Mouse (Mus musculus): ENCODE data around the gene Gga1. TPM values are rescaled to one million over a fixed set of nuclear protein-coding genes. Genes with fewer than 3 reads are reported as not detected.
"Not testable (repeated sequence)": the region's sequence is repeated elsewhere in the genome, so short reads cannot be mapped to it uniquely, and the experiment has no call there.

Gga1 gene
- polyA plus RNA-seq, 1 experiment from 2014 or later, result 48.4 TPM

DNA sequence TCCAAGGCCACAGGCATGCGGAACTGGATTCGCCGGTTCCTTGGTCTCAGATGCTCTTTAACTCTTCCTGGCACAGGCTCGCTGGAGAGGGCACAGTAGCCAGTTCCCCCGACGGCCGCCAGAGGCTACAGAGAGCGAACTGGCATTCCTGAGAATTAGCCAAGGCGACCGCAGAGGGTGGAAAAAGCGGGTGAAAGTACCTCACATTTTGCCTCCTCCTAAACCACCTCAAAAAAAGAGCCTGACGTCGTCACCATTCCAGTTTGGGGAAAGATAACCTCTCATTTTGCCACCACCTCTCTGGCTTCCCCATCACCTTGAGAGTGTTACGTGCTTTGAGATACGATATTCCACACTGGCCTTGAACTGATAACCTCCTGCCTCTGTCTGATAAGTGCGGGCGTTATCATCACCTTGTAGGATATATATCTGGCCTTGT, 713 bp upstream of the Gga1 start:
- peak overlapping the region; percentile 93 for H3K9ac ChIP-seq (ENCODE audit: low read length)
- peaks cover 35% of the 10 kb centered on the region for H3K4me1 ChIP-seq (ENCODE audit: control insufficient read depth, insufficient read depth, low read length)
- peak; percentile 52; the same call in 1 of the 2 replicates for ATAC-seq (ENCODE audit: insufficient read depth, low FRiP score)
- peak overlapping the region; percentile 81 for H3K4me2 ChIP-seq (ENCODE audit: low read depth, low read length)
- H3K9me3 ChIP-seq (replicated peaks; ENCODE audit: control insufficient read depth, low read length), result no peaks in the 10 kb centered on the region
- H3K27me3 ChIP-seq (ENCODE audit: control insufficient read depth, insufficient read depth, low read length), result no peaks in the 10 kb centered on the region
- 0 out of 2 replicates have a peak, but pooled peaks cover 2% of the 10 kb centered on the region for H3K36me3 ChIP-seq (ENCODE audit: control insufficient read depth, insufficient read depth, low read length)
- WGBS, result 2% methylated on average over 17 of the region's 17 CpGs
- H3K27ac ChIP-seq (ENCODE audit: low read length), result peak overlapping the region; percentile 99
- H3K4me3 ChIP-seq (replicated peaks; ENCODE audit: low read length), result peak overlapping the region; percentile 78

DNA sequence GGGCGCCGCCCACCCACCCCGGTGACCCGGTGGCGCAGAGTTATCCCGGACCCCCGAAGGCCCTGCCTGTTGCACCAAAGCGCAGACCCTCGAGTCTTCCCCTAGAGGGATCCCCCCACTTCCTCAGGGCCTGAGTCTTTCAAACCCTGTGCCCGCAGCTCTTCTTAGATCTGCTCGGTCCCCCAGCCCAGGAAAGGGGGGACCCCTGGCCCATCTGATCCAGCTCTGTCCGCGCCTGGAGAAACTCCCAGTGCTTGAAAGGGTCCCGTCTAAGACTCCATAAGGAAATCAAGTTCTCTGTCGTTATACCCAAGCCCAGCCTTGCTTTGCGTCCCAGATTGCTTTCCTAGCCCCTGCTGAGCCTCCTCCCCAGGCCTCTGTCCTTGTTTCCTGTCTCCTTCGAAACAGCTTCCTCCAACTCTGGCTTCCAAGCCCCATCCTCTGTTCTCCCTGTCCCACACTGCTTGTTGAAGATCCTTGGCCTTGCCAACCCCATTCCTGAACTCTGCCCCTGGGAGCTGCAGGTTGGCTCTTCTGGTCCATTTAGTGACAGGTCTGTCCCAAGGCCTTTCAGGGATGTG, 910 bp downstream of the Gga1 start:
- WGBS, result 0% methylated on average over 17 of the region's 17 CpGs
- H3K36me3 ChIP-seq (ENCODE audit: control insufficient read depth, insufficient read depth, low read length), result peaks cover 10% of the 10 kb centered on the region; the same call in 1 of the 2 replicates
- peak overlapping the region; percentile 78 for H3K4me3 ChIP-seq (replicated peaks; ENCODE audit: low read length)
- ATAC-seq (ENCODE audit: insufficient read depth, low FRiP score), result no peak
- peak overlapping the region; percentile 93 for H3K9ac ChIP-seq (ENCODE audit: low read length)
- H3K27ac ChIP-seq (ENCODE audit: low read length), result peak overlapping the region; percentile 99
- H3K9me3 ChIP-seq (replicated peaks; ENCODE audit: control insufficient read depth, low read length), result no peaks in the 10 kb centered on the region
- no peaks in the 10 kb centered on the region for H3K27me3 ChIP-seq (ENCODE audit: control insufficient read depth, insufficient read depth, low read length)
- H3K4me2 ChIP-seq (ENCODE audit: low read depth, low read length), result peak overlapping the region; percentile 87
- H3K4me1 ChIP-seq (ENCODE audit: control insufficient read depth, insufficient read depth, low read length), result peaks cover 28% of the 10 kb centered on the region

- H3K9me3 ChIP-seq (replicated peaks; ENCODE audit: control insufficient read depth, low read length); ATAC-seq (ENCODE audit: insufficient read depth, low FRiP score); H3K4me3 ChIP-seq (replicated peaks; ENCODE audit: low read length); H3K27me3 ChIP-seq (ENCODE audit: control insufficient read depth, insufficient read depth, low read length): not testable (repeated sequence)
- Histone ChIP-seq H3K9ac (ENCODE audit: low read length) (peak overlapping the region; percentile 23; the same call in 1 of the 2 replicates), H3K4me1 (ENCODE audit: control insufficient read depth, insufficient read depth, low read length) (peaks cover 28% of the 10 kb centered on the region), H3K4me2 (ENCODE audit: low read depth, low read length) (peak overlapping the region; percentile 19), H3K36me3 (ENCODE audit: control insufficient read depth, insufficient read depth, low read length) (peaks cover 17% of the 10 kb centered on the region; the same call in 1 of the 2 replicates), H3K27ac (ENCODE audit: low read length) (peak overlapping the region; percentile 61)
- WGBS, result 22% methylated on average over 7 of the region's 7 CpGs
Observed at GRCm38 (mm10) chr15:78878792-78879516, 2.0 kb downstream of the Gga1 start.

DNA sequence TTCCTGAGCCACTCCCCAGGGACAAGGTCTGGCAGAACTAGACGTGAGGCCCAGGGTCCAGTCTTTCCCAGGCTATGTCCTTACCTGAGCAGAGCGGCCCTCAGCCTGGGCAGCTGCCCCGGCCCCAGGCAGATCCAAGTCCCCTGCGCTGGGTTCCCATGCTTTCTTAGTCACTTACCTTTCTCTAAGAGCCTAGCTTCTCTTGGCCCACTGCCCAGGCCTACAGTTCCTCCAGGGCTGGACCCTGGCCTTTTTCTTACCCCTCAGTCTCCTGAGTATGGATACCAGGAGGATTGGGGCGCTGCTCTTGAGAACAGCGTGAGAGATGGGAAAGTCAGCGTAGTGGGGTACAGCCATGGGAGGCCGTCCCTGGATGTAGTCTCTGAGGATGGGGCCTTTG, 3.4 kb downstream of the Gga1 start:
- H3K9me3 ChIP-seq (replicated peaks; ENCODE audit: control insufficient read depth, low read length), result no peaks in the 10 kb centered on the region
- H3K4me2 ChIP-seq (ENCODE audit: low read depth, low read length), result no peak overlapping the region
- WGBS, result 91% methylated on average over 8 of the region's 8 CpGs
- ATAC-seq (ENCODE audit: insufficient read depth, low FRiP score), result no peak
- 0 out of 2 replicates have a peak overlapping the region, but pooled peaks have one; percentile 37 for H3K9ac ChIP-seq (ENCODE audit: low read length)
- H3K27ac ChIP-seq (ENCODE audit: low read length), result no peak overlapping the region
- no peak overlapping the region for H3K4me3 ChIP-seq (replicated peaks; ENCODE audit: low read length)
- H3K27me3 ChIP-seq (ENCODE audit: control insufficient read depth, insufficient read depth, low read length), result no peaks in the 10 kb centered on the region
- H3K36me3 ChIP-seq (ENCODE audit: control insufficient read depth, insufficient read depth, low read length), result peaks cover 27% of the 10 kb centered on the region; the same call in 1 of the 2 replicates
- peaks cover 24% of the 10 kb centered on the region for H3K4me1 ChIP-seq (ENCODE audit: control insufficient read depth, insufficient read depth, low read length)

GRCm38 (mm10) chr15:78881828-78882227, 4.8 kb downstream of the Gga1 start:
- H3K36me3 ChIP-seq (ENCODE audit: control insufficient read depth, insufficient read depth, low read length), result peaks cover 35% of the 10 kb centered on the region; the same call in 1 of the 2 replicates
- WGBS, result 85% methylated on average over 3 of the region's 3 CpGs
- H3K4me3 ChIP-seq (replicated peaks; ENCODE audit: low read length), result no peak overlapping the region
- H3K4me2 ChIP-seq (ENCODE audit: low read depth, low read length), result no peak overlapping the region
- no peak overlapping the region for H3K9ac ChIP-seq (ENCODE audit: low read length)
- no peaks in the 10 kb centered on the region for H3K27me3 ChIP-seq (ENCODE audit: control insufficient read depth, insufficient read depth, low read length)
- H3K4me1 ChIP-seq (ENCODE audit: control insufficient read depth, insufficient read depth, low read length), result peaks cover 12% of the 10 kb centered on the region
- no peak overlapping the region for H3K27ac ChIP-seq (ENCODE audit: low read length)
- no peaks in the 10 kb centered on the region for H3K9me3 ChIP-seq (replicated peaks; ENCODE audit: control insufficient read depth, low read length)
- no peak for ATAC-seq (ENCODE audit: insufficient read depth, low FRiP score)

DNA sequence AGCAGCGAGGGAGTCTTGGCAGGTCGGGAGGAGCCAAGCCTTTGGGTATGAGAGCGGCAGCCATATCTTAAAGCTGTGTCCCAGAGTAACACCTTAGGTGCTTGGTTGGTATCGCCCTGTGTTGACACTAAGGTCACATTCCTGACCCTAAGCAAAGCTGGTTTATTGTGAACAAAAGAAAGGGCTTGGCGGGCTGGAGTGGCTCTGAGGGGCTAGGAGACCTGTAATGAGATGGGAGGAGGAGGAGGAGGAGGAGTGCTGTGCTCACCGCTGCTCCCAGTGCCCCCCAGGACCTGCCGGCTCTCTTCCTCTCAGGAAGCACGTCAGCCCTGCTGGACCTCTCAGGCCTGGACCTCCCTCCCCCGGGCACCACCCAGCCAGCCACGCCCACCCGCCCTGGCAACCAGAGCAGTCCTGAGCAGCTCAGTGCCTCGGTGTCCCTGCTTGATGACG, 12.4 kb downstream of the Gga1 start:
- no peaks in the 10 kb centered on the region for H3K27me3 ChIP-seq (ENCODE audit: control insufficient read depth, insufficient read depth, low read length)
- WGBS, result 28% methylated on average over 13 of the region's 13 CpGs
- H3K9ac ChIP-seq (ENCODE audit: low read length), result peak overlapping the region; percentile 5; the same call in 1 of the 2 replicates
- H3K36me3 ChIP-seq (ENCODE audit: control insufficient read depth, insufficient read depth, low read length), result peaks cover 29% of the 10 kb centered on the region
- H3K4me2 ChIP-seq (ENCODE audit: low read depth, low read length), result no peak overlapping the region
- ATAC-seq (ENCODE audit: insufficient read depth, low FRiP score), result peak; percentile 59
- H3K4me3 ChIP-seq (replicated peaks; ENCODE audit: low read length), result no peak overlapping the region
- no peaks in the 10 kb centered on the region for H3K9me3 ChIP-seq (replicated peaks; ENCODE audit: control insufficient read depth, low read length)
- H3K27ac ChIP-seq (ENCODE audit: low read length), result peak overlapping the region; percentile 73
- peaks cover 21% of the 10 kb centered on the region; the same call in 1 of the 2 replicates for H3K4me1 ChIP-seq (ENCODE audit: control insufficient read depth, insufficient read depth, low read length)

DNA sequence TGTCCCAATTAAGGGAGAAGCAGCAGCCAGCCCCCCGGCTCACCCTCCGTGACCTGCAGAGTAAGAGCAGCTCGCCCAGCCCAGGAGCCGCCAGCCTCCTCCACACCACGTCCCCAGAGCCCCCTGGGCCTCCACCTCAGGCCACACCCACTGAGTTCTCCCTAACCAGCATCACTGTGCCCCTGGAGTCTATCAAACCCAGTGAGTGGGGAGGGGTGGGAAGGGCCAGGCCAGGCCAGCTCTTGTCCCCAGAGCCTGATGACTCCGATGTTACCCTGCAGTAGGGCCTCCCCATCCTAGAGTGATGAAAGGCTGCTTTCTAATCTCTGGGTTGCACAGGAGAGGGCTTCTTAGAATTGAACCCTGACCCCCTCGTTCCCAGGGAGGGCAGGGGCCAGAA, 15.4 kb downstream of the Gga1 start:
- no peaks in the 10 kb centered on the region for H3K27me3 ChIP-seq (ENCODE audit: control insufficient read depth, insufficient read depth, low read length)
- H3K27ac ChIP-seq (ENCODE audit: low read length), result no peak overlapping the region
- H3K4me1 ChIP-seq (ENCODE audit: control insufficient read depth, insufficient read depth, low read length), result peaks cover 43% of the 10 kb centered on the region
- WGBS, result 35% methylated on average over 7 of the region's 7 CpGs
- H3K36me3 ChIP-seq (ENCODE audit: control insufficient read depth, insufficient read depth, low read length), result peaks cover 15% of the 10 kb centered on the region; the same call in 1 of the 2 replicates
- no peak for ATAC-seq (ENCODE audit: insufficient read depth, low FRiP score)
- H3K9me3 ChIP-seq (replicated peaks; ENCODE audit: control insufficient read depth, low read length), result no peaks in the 10 kb centered on the region
- no peak overlapping the region for H3K4me3 ChIP-seq (replicated peaks; ENCODE audit: low read length)
- no peak overlapping the region for H3K9ac ChIP-seq (ENCODE audit: low read length)
- H3K4me2 ChIP-seq (ENCODE audit: low read depth, low read length), result no peak overlapping the region

DNA sequence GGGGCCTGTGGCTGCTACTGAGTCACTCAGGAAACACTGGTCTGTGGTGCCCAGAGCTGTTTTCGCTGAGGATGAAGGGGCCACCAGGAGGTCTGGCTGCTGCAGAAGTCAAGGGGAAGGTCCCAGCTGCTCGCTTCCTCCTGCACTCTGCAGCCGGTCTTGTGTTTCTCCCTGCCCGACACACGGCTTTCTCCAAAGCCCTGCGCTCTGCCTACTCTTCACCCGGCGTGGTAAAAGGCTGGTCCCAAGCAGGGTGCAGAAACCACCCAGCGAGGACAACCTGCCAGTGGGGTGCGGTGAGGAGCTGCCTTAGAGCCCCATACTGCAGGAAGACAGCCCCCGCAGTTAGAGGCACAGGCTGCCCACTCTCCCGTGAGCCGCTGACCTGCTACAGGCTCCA, 17.7 kb downstream of the Gga1 start:
- 69% methylated on average over 13 of the region's 13 CpGs for WGBS
- Histone ChIP-seq H3K4me1 (ENCODE audit: control insufficient read depth, insufficient read depth, low read length) (peaks cover 54% of the 10 kb centered on the region), H3K9me3 (replicated peaks; ENCODE audit: control insufficient read depth, low read length) (no peaks in the 10 kb centered on the region), H3K27ac (ENCODE audit: low read length) (peak overlapping the region; percentile 35), H3K36me3 (ENCODE audit: control insufficient read depth, insufficient read depth, low read length) (peaks cover 15% of the 10 kb centered on the region; the same call in 1 of the 2 replicates), H3K27me3 (ENCODE audit: control insufficient read depth, insufficient read depth, low read length) (no peaks in the 10 kb centered on the region), H3K4me2 (ENCODE audit: low read depth, low read length) (no peak overlapping the region), H3K9ac (ENCODE audit: low read length) (peak overlapping the region; percentile 46; the same call in 1 of the 2 replicates), H3K4me3 (replicated peaks; ENCODE audit: low read length) (no peak overlapping the region)
- no peak for ATAC-seq (ENCODE audit: insufficient read depth, low FRiP score)

- Histone ChIP-seq H3K4me1 (ENCODE audit: control insufficient read depth, insufficient read depth, low read length) (peaks cover 53% of the 10 kb centered on the region), H3K4me2 (ENCODE audit: low read depth, low read length) (no peak overlapping the region)
Observed at GRCm38 (mm10) chr15:78895741-78896140, 18.8 kb downstream of the Gga1 start.

More at GRCm38 (mm10) chr15:78895741-78896140, 18.8 kb downstream of the Gga1 start:
- no peak for ATAC-seq (ENCODE audit: insufficient read depth, low FRiP score)
- Histone ChIP-seq H3K9me3 (replicated peaks; ENCODE audit: control insufficient read depth, low read length) (no peaks in the 10 kb centered on the region), H3K9ac (ENCODE audit: low read length) (peak overlapping the region; percentile 43; the same call in 1 of the 2 replicates), H3K27me3 (ENCODE audit: control insufficient read depth, insufficient read depth, low read length) (no peaks in the 10 kb centered on the region), H3K27ac (ENCODE audit: low read length) (peak overlapping the region; percentile 60), H3K36me3 (ENCODE audit: control insufficient read depth, insufficient read depth, low read length) (peaks cover 13% of the 10 kb centered on the region; the same call in 1 of the 2 replicates), H3K4me3 (replicated peaks; ENCODE audit: low read length) (no peak overlapping the region)
- 75% methylated on average over 2 of the region's 2 CpGs for WGBS

All from stomach, embryonic 16.5 days (tissue).